In the genomic region with DNA sequence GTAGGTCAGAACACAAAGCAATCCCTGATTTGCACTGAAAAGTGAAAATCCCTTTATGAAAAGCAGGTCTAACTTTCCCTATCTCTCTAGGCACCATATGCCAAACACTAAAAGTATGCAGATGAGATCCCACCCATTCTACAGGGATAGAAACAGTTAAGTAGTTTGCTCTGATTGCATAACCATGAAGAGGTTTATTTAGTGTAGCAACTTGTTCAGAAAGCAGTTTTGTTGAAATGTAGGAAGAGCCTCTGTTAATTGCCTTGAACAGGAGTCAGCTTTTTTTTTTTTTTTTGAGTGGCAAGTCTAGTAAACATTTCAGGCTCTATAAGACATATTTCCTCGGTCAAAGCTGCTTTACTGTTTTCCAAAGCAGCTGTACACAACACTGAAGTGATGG, we compare ENCODE assay signal across 35 mouse cellular contexts.
"Had no signal": no experiment of that assay in that cellular context is flagged by ENCODE, and none has a peak within 500 bp of the region (broad histone marks: within the 10 kb centered on the region; RNA-seq: fewer than 3 reads in every experiment).

No protein-coding gene starts in this region.

- DNase-seq: heart, postnatal 10 days; heart, postnatal 14 days; heart, postnatal 36 days; heart, postnatal 4 days; kidney, adult 11 months; kidney, adult 18-20 months; kidney, adult 2 months; kidney, adult 8-10 months; kidney, adult 9 months; kidney, postnatal 10 days; kidney, postnatal 14 days; kidney, postnatal 25 days; kidney, postnatal 36 days; kidney, postnatal 4 days; layer of hippocampus, adult 9-11 months; layer of hippocampus, postnatal 36 days had no signal

- H3K9ac ChIP-seq: heart, embryonic 12.5 days; heart, embryonic 13.5 days; heart, embryonic 15.5 days; hindbrain, embryonic 12.5 days; hindbrain, embryonic 13.5 days; hindbrain, embryonic 14.5 days; hindbrain, embryonic 15.5 days; intestine, embryonic 15.5 days; kidney, embryonic 15.5 days had no signal

- H3K27ac ChIP-seq: heart, embryonic 13.5 days; heart, embryonic 15.5 days; hindbrain, embryonic 10.5 days; hindbrain, embryonic 12.5 days; hindbrain, embryonic 13.5 days; hindbrain, embryonic 14.5 days; hindbrain, embryonic 15.5 days; hindbrain, postnatal 0 days; intestine, embryonic 15.5 days; kidney, embryonic 15.5 days; kidney, postnatal 0 days; layer of hippocampus, adult 2 months; left cerebral cortex, adult 2 months had no signal

- H3K36me3 ChIP-seq: heart, embryonic 12.5 days; heart, embryonic 13.5 days; heart, embryonic 15.5 days; hindbrain, embryonic 10.5 days; hindbrain, embryonic 12.5 days; hindbrain, embryonic 13.5 days; hindbrain, embryonic 15.5 days; intestine, embryonic 15.5 days; kidney, embryonic 15.5 days had no signal

- ATAC-seq: hindbrain, embryonic 16.5 days; hindbrain, postnatal 0 days; inflammation-experienced regulatory T-cells, adult 6 months; intestine, embryonic 15.5 days; intestine, embryonic 16.5 days; intestine, postnatal 0 days had no signal

- H3K4me1 ChIP-seq: heart, embryonic 12.5 days; heart, embryonic 13.5 days; heart, embryonic 15.5 days; hindbrain, embryonic 10.5 days; hindbrain, embryonic 12.5 days; hindbrain, embryonic 13.5 days; hindbrain, embryonic 15.5 days; intestine, embryonic 15.5 days; kidney, embryonic 15.5 days had no signal

- H3K27me3 ChIP-seq: heart, embryonic 12.5 days; heart, embryonic 13.5 days; heart, embryonic 15.5 days; hindbrain, embryonic 12.5 days; hindbrain, embryonic 13.5 days; hindbrain, embryonic 15.5 days; intestine, embryonic 15.5 days; kidney, embryonic 15.5 days had no signal

- H3K4me2 ChIP-seq: heart, embryonic 11.5 days; heart, embryonic 12.5 days; heart, embryonic 13.5 days; heart, embryonic 15.5 days; hindbrain, embryonic 12.5 days; hindbrain, embryonic 13.5 days; hindbrain, embryonic 14.5 days; hindbrain, embryonic 15.5 days; intestine, embryonic 15.5 days; kidney, embryonic 15.5 days had no signal

- H3K4me3 ChIP-seq: heart, embryonic 12.5 days; heart, embryonic 13.5 days; heart, embryonic 15.5 days; hindbrain, embryonic 10.5 days; hindbrain, embryonic 12.5 days; hindbrain, embryonic 13.5 days; hindbrain, embryonic 15.5 days; intestine, embryonic 15.5 days; kidney, embryonic 15.5 days; layer of hippocampus, adult 2 months; left cerebral cortex, adult 2 months had no signal

- H3K9me3 ChIP-seq: heart, embryonic 12.5 days; heart, embryonic 13.5 days; heart, embryonic 15.5 days; hindbrain, embryonic 10.5 days; hindbrain, embryonic 12.5 days; hindbrain, embryonic 13.5 days; hindbrain, embryonic 15.5 days; intestine, embryonic 15.5 days; kidney, embryonic 15.5 days had no signal
